Mouse (Mus musculus) CD4-positive helper T cell, adult 2 months (primary cell): ENCODE data around the gene Zdhhc16.
A peak's percentile ranks its signal among the peaks of the same experiment; 100 is the strongest.
"Not testable (repeated sequence)": the region's sequence is repeated elsewhere in the genome, so short reads cannot be mapped to it uniquely, and the experiment has no call there.

Source experiments
- DNase-seq: peaks from one replicate; pipeline ENCODE4 v3.0.0-alpha.2; 2012; ENCODE audit warnings: low read depth, missing footprints, low spot score

The Zdhhc16 gene

DNA sequence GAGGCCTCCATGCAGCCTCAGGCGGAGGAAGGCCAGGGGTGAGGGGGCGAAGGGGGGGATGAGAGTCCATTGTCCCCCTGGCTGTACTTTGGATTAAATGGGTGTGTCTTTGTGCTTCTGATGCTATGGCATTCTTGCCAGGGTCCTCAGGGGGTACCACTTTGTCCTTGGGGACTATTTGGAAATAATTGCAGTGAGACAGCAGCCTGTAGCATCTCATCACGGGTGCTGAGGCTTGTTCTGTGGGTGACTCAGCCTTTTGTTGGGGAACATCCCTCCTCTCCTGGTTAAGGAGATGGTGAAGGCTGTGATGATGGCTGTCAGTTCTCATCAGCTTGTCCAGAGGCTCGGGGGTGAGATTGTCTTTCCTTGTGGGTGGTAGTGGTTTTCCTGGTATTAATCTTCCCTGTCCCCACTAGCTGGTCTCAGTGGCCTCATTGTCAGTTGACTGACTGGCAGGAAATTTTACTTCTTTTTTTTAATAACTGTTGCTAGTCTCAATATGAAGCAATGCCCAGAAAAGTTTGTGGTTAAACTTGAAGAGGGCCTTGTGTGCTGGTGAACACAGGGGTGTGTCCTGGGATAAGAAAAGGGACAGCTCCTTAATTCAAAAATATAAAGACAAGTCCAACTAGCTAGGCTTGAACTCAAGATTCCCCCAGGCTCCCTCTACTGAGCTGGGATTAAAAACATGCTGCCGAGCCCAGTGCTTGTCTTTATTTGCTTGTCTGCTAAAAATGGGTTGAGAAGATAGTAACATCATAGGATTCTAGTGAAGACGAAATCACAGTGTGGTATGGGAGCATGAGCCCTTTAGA lies 19.3 kb upstream of the Zdhhc16 start:
- DNase-seq = no peak

DNA sequence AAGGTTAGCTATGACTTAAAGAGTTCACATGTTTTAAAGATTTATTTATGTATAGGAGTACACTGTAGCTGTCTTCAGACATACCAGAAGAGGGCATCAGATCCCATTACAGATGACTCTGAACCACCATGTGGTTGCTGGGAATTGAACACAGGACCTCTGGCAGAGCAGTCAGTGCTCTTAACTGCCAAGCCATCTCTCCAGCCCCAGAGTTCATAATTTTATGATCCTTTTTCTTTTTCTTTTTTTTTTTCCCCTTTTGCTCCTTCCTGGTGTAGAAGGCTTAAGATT lies 18.7 kb upstream of the Zdhhc16 start:
- not testable (repeated sequence) for DNase-seq

DNA sequence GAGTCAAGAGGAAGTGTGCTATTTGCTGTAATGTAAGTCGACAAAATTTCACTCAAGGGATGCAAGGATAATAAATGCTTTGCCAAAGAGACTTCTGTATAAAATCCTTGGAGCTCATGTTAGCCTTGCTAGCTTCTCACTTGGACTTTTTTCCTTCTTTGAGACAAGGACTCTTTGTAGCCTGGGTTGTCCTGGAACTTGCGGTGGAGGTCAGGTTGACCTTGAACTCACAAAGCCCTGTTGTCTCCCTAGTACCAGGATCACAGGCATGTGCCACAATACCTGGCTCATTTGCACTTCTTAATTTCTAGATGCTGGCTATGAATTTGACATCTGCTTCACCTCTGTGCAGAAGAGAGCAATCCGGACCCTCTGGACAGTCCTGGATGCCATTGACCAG lies 18.0 kb upstream of the Zdhhc16 start:
- no peak for DNase-seq

DNA sequence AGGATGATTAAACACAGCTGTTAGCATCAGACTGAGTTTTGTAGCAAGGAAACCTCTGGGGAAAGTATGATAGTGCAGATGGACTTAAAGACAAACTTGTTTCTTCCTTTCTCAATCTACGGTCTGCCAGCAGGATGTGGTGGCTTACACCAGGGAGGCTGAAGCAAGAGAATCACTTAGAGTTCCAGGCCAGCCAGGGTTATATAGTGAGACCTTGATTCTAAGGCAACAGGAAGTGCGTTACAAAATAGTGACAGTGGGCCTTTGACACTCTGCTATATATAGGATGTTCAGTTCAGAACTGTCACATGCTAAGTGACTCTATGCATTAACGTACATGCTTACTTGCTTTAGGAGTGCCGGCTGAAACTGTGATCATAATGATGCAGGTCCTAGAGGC lies 16.4 kb upstream of the Zdhhc16 start:
- DNase-seq = no peak

DNA sequence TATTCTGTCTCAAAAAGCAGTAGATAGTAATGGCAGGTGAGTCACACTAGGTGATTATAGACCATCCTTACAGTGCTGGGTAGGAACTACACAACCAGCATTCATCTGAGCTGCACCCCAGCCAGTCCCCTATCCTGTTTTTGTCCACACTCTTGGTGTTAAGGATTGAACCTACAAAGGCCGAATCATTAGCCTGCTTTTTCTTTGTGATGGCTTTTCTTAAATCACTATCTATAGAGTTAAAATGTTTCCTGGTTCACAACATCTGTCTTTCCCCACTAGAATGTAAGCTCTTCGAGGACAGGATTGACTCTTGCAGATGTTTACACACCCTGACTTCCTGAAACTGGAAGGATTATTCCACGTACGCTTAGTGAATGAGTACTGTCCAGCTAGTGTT lies 13.8 kb upstream of the Zdhhc16 start:
- no peak for DNase-seq

DNA sequence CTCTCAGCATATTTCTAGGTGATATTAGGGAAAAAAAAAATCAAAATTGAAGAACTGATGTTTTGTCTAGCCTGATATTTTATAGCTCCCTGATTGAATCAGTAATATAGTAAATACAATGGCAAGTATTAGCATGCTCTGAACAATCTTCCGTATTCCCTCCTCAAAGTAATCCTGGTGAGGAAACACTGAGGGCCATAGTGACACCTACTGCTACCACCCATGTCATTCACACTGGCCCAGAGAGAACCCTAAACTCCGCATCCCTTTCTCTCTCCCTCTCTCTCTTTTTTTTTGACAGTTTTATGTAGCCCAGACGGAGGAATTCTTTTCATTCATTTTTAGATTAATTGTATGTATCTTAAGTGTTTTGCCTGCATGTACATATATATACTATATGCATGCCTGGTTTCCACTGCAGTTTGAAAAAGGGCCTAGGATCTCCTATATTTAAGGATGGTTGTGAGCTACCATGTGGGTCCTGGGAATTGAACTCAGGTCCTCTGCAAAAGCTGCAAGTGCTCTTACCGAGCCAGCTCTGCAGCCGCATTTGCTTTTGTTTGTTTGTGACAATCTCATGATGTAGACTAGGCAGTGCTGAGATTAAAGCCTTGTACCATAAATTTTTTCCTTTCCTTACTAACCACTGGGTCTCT lies 12.7 kb upstream of the Zdhhc16 start:
- DNase-seq = no peak

DNA sequence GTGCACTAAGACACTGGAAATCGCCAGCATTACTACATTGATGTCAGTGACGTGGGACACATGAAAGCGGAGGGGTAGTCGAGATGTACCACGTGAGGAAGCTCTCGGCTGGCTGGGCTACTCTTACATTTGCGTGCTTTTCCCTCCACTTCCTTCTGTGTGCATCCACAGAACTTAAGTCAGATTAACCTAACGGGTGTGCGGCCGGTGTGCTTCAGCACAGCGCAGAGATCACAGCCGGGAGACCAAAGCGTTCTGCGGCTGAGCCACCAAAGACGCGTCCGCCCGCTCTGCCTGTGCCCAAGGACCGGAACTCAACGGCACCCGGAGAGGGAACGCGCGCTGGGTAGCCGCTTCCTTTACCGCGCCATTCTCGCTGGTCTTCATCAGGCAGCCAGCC lies 594 bp upstream of the Zdhhc16 start:
- DNase-seq = peak; percentile 80

DNA sequence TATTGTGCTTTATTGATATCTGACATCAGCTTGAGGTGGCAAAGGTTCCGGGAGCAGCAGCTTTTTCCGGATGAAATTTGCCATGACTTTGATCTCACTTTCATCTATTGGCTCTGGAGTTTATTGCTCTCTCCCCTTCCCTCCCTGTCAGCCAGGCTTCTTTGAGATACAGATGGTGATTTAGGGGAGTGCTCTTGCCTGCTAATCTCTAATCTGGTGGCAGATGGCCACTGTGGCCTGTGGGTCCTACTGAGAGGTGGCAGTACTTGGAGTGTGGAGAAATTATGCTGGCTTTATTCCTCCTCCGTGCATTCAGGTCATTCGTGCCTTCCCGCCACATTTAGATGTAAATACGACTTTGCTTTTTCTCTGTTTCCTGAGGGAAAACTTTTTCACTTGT lies 844 bp downstream of the Zdhhc16 start:
- DNase-seq = no peak

DNA sequence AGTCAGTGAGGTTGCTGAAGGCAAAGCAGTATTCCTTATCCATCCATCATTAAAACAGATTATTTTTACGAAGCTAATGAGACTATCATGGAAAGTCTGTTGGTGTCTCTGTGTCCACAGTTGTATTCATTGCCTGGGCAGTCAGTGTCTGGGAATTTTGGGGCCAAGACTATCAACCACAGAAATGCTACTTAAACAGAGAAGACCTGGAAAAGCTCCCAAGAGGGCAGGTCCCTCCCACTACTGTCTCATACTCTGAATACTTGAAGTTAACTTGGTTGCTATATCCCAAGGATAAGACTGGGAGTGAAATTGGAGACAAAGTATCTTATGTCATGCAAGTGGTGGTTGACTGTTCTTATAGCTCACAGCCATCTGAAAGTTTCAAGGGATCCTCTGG lies 2.6 kb downstream of the Zdhhc16 start:
- DNase-seq = no peak

DNA sequence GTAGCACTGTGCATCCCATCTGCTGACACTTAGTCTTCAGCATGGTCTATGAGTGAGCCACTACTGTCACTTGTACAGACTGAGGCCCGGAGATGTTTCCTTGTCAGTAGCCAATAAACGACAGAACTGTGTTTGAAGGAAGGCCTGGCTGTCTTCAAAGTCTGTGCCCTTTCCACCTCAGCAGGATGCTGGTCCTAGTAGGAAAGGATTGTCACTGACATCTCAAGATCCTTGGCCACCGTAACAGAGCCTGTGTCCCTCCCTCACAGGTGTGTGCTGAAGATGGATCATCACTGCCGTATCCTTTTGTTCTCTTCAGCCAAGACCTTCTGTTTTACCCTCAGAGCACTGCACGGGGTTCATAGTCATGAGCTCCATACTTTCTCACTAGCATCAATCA lies 5.3 kb downstream of the Zdhhc16 start:
- no peak for DNase-seq

DNA sequence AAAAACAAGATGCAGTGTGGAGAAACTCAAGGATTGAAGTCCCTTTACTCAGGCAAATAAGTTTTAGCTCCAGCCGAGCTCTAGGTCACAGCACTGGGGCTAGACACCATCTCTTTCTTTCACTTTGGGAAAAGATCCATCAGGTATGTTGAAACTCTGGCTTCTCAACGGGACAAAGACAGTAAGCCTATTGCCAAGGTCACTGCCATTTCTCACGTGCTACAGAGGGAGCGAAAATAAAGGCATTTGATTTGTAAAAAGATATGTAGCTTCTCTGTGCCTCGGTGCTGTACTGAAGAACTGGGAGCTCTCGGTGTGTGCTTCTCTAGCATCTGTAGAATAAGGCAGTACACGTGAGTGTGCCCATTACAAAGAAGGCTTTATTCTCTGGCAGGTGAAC lies 10.6 kb downstream of the Zdhhc16 start:
- no peak for DNase-seq

DNA sequence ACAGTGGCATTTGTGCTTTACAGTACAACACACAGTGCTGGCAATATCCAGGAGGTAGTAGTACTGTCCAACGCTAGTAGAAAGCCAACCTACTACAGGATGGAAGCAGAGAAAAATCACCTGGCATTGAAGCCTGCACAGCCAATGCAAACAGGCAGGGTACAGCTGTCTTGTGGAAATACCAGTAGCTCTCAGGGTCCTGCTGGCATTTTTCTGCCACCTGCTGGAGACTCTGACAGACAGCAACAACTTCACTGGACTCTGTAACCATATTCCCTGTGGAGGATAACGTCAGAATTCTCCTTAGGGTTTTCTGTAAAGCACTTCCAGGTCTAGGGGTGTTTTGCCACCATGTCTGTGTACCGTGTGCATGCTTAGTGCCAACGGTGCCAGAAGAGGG lies 19.0 kb downstream of the Zdhhc16 start:
- DNase-seq = no peak

DNA sequence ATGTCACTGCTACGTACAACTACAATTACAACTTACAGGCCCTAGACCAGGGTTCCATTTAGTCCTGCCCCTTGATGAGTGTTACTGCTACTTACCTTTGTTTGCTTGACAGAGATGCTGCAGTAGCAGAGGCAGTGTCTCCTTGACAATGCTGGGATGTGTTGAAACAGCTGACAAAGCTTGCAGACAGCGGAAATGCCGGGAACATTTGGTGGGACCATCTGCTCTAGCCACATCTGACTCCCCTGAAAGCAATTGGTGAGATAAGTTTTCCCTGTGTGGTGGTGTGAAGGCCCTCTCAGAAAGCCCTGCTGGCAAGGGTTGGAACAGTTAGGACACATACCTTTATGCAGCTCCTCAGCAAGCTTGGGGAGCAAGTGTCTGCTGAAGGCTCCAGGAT lies 20.3 kb downstream of the Zdhhc16 start:
- no peak for DNase-seq

DNA sequence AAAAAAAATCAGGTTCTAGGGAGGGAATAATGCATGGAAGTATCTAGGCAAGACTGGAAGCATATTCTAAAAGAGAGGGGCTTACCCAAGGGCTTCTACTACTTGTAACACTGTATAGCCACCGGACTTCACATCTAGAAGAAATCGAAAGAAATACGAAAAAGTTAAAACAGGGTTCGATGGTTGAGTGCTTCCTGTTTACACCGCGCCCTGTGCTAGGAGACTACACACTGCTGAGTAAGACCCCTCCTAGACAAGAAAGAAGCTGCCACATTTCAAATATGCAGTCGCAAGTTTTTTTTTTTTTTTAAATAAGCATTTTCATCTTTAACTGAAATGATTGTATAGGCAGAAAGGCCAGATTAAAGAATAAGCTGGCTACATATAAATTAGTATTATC lies 36.3 kb downstream of the Zdhhc16 start:
- peak; percentile 31 for DNase-seq

DNA sequence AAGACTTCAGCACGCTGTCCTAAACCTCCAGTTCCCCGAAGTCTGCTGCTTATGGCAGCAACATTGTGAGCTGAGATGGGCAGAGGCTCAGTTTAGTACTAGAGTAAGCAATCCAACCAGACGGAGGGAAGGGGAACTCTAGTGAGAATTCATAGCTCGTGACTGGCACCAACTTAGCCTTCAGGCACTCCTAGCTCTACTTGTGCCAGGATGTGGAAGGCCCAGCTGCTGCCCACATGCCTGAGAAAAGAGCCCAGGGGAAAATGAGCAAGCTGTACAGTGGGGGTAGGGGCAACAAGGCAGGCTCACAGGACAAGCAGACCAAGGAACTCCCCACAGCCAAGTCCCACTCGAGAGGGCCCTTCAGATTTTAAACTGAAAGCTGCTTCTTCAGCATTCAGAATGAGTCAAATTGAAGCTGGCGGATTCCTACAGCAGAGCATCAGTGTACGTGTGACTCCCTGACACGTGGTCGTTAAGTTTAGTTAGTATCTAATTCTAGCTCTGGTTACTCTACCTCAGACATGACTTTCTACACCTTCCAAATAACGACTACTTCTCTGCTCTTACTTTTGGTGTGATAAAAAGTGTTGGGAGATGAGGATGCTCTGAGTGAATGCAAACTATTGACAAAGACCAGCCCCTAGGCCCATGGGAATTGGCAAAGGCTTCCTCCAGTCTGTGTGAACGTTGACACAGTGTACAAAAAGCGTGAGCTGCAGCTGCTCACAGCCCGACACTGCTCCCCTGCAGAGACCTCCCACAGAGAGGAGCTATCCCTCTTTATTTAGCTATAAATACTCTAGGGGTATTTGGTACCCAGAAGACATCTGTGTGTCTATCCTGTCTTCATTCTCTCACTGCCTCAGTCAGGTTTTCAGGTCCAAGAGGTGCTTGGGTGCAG lies 40.9 kb downstream of the Zdhhc16 start:
- DNase-seq = no peak

DNA sequence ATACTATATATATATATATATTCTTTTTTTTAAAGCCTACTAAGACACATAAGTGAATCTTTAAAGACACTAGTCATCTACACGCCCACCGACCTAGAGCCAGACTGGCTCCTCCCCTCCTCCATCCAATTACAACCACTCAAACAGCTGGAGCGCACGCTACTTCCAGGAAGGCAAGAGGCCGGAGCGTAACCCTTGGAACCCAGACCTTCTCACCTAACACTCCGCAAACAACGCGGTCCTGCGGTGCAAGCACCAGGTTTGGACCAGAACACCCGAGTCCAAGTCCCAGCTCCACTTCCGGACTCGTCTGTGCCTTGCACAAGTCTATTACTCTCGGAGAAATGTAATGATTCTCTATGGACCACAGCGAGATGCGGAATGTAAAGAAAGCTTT lies 47.1 kb downstream of the Zdhhc16 start:
- peak; percentile 63 for DNase-seq

DNA sequence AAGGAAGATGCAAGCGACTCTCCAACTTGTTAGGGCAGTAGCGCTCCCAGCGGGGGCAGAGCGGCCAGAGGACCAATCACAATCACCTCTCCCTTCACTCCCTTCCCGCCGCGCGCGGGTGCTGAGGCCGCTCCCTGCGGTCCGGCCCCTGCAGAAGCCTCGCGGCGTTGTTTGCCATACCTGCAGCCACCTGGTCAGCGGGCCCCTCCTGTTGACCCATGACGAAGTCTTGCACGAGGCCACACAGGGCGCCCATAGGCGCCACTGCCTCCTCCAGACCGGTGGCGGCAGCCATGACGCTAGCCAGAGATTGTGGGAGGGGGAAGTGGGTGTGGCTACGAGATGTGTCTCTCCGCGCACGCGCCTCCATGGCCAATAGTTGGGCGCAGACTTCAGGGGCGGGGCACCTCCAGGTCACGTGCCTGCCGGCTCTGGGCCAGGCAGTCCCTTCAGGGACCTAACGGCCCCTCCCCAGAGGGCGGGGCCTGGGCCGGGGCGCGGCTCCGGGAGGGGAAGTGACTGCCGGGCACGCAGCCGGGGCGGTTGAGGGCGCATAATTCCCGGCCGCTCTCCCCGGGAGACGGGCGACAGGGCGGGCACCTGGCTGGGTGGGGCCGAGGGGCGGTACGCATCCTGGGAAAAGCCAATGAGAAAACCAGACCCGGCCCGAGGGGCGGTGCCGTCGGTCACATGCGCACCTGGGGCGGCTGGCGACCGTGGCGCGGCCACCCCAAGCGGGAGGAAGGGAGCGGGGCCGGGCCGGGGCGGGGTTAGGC lies 47.7 kb downstream of the Zdhhc16 start, which contains the start of gene Mms19:
Gene Mms19 (minus strand): TSS at position 339 of the 776 bp plus-strand sequence.
- peak; percentile 99 for DNase-seq

DNA sequence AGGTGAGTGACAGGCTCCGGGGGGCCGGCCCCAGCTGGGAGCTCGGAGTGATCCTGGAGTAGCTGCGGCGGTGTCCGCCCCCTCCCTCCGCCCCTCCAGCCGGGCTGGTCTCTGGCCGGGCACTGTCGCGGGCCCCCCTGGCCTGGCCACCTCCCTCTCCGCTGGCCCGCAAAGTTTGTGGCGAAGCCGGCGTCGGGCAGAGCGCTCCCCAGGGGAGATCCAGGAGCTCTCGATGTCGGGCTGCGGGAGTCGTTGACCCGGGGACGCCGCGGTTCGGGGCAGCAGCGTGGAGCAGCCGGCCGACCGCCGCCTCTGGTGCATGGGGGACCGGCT lies 48.3 kb downstream of the Zdhhc16 start, which contains the start of gene Ubtd1:
Gene Ubtd1 (plus strand): TSS at position 169 of the 333 bp plus-strand sequence.
- DNase-seq = no peak

DNA sequence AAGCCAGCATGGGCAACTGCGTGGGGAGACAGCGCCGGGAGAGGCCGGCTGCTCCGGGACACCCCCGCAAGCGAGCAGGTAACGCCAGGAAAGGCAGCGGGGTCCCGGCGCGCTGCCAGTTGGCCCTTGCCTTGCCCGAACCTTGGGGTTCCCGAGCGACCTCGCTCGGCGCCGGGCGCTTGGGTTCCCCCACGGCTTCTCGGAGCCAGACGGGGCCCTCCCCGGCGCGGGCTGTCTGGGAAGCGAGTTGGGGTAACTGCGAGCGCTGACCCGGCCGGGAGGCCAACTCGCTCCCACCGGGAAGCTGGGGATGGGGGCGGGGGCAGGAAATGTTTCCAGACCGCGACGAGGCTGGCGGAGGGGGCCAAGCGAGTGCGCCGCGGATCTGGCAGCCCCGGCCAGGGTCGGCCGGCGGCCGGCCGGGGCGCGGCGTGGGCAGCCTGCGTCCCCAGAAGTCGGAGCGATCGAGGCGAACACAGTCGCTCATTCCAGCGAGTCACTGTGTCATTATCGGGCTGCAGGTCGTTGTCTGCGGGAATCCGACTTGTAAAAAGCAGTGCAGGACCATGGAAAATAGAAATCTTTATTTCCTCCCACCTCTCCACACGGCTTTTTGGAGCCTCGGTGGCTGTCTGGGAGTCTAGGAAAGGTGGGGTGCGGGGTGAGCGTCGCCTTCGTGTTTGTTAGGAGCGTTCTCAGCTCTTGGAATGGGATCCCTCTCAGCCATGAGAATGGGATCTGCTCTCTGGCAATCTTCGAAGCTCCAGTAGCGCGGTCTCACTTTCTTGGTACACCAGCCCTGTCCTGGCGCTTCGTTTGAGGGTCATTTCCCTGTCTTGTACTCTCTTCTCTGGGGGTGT lies 48.9 kb downstream of the Zdhhc16 start:
- peak; percentile 58 for DNase-seq

DNA sequence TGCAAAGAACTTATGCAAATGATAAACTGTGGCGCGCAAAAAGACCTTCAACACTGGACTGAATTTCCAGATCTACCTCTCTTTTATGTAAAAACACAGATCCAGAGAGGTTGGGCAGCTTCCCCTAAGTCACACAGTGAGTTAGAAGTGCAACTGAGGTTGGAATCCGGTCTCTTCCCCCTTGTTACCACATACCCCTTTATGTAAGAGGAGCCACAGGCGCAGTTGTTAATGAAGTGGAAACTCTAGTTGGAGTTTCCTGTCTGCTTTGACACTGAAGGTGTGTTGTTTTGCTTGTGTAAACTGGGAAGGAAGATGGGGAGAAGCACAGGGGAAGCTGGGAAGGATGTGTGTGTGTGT lies 49.5 kb downstream of the Zdhhc16 start:
- peak; percentile 26 for DNase-seq

DNA sequence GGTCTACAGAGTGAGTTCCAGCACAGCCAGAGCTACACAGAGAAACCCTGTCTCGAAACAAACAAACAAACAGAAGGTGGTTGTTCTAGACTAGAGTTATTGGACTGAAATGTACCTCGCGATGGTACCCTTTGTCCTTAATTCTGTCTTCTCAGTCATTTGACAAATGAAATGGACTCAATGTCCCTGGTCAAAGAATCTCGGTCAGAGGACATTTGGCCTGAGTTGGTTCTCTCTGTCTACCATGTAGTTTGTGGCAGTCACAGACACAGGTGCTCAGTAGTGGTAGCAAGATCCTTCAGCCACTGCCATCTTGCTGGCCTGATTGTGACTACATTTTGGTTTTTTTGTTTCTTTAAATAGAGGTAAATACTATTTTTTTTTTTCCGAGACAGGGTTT lies 52.7 kb downstream of the Zdhhc16 start:
- DNase-seq = no peak
